Mouse (Mus musculus) T-cell, adult 66 days (primary cell): ENCODE measurements around the gene Rasal1. TPM values are rescaled to one million over a fixed set of nuclear protein-coding genes. Genes with fewer than 3 reads are reported as not detected.

Experiments used
- total RNA-seq, 2 experiments: library from RNA; stranded (reverse); gene quantifications; 3 replicates in 1 of 2; 4 replicates in 1 of 2; pipeline ENCODE4 v1.2.4; 2023

The Rasal1 gene
- total RNA-seq, result 10 to 100 TPM; 18.9 to 25.5 TPM

GRCm38 (mm10) chr5:120648569-120649373, at the start of gene Rasal1:
TSS of gene Rasal1 (plus strand) at chr5:120648812.

GRCm38 (mm10) chr5:120612442-120612821, 36.2 kb upstream of the Rasal1 start, which contains the start of the genes Rita1 and Ddx54:
TSS of gene Rita1 (minus strand) at chr5:120612589.
TSS of gene Ddx54 (plus strand) at chr5:120612739.

GRCm38 (mm10) chr5:120634131-120634530, 14.5 kb upstream of the Rasal1 start, which contains the start of gene Cfap73:
TSS of gene Cfap73 (minus strand) at chr5:120634235.

GRCm38 (mm10) chr5:120711827-120712226, 63.2 kb downstream of the Rasal1 start, which contains the start of gene Dtx1:
TSS of gene Dtx1 (minus strand) at chr5:120711927.

Other genes starting within 250 kb of the Rasal1 start
- not detected for gene Lhx5, start 217.1 kb upstream of the Rasal1 start, total RNA-seq
- gene Sdsl, start 176.0 kb upstream of the Rasal1 start, total RNA-seq, result 1 to 10 TPM in 1 of 2 experiments, not detected in 1; 1.7 TPM
- not detected for gene Sds, start 172.3 kb upstream of the Rasal1 start, total RNA-seq
- gene Plbd2, start 145.2 kb upstream of the Rasal1 start, total RNA-seq, result 10 to 100 TPM; 18.1 to 23.8 TPM
- 10 to 100 TPM in 1 of 2 experiments, 1 to 10 TPM in 1; 6.4 to 15.8 TPM for gene Slc8b1, start 137.6 kb upstream of the Rasal1 start, total RNA-seq
- gene Tpcn1, start 60.1 kb upstream of the Rasal1 start, total RNA-seq, result 10 to 100 TPM; 57.7 to 59.8 TPM
- 1 to 10 TPM; 1.0 to 1.9 TPM for gene Iqcd, start 59.8 kb upstream of the Rasal1 start, total RNA-seq
- gene Rita1, start 36.2 kb upstream of the Rasal1 start, total RNA-seq, result 1 to 10 TPM; 5.4 to 8.3 TPM
- 100 to 1,000 TPM; 114 to 120 TPM for gene Ddx54, start 36.1 kb upstream of the Rasal1 start, total RNA-seq
- gene Cfap73, start 14.6 kb upstream of the Rasal1 start, total RNA-seq, result not detected
- 100 to 1,000 TPM; 257 to 297 TPM for gene Dtx1, start 63.1 kb downstream of the Rasal1 start, total RNA-seq
- 1 to 10 TPM; 6.1 to 8.0 TPM for gene Oas2, start 101.0 kb downstream of the Rasal1 start, total RNA-seq
- gene Oas3, start 128.8 kb downstream of the Rasal1 start, total RNA-seq, result 10 to 100 TPM; 15.4 to 27.4 TPM
- gene Oas1e, start 146.7 kb downstream of the Rasal1 start, total RNA-seq, result 1 to 10 TPM in 1 of 2 experiments, under 1 TPM in 1; 0.74 to 1.8 TPM
- 10 to 100 TPM; 11.0 to 13.1 TPM for gene Oas1c, start 163.7 kb downstream of the Rasal1 start, total RNA-seq
- gene Oas1f, start 198.6 kb downstream of the Rasal1 start, total RNA-seq, result not detected
- gene Oas1h, start 212.6 kb downstream of the Rasal1 start, total RNA-seq, result not detected
- gene Oas1g, start 238.8 kb downstream of the Rasal1 start, total RNA-seq, result not detected